Comparison of ENCODE assay signal across 10 mouse cellular contexts in genomic region chr8:83100041-83100440, GRCm38 (mm10).
DNase-seq lines count a peak whose midpoint lies in the region; ATAC-seq and TF ChIP-seq lines count a peak whose summit lies in the region.
"Had no signal": no experiment of that assay in that cellular context is flagged by ENCODE, and none has a peak within 500 bp of the region (broad histone marks: within the 10 kb centered on the region; RNA-seq: fewer than 3 reads in every experiment).

No protein-coding gene starts in this region.

- POLR2A ChIA-PET in Patski (lab: Charles Lee) = no interaction called here

- no peaks in the 10 kb centered on the region for H3K9me3 ChIP-seq in lung, postnatal 0 days (ENCODE audit: low read length)
- H3K9me3 ChIP-seq: G1E; neural tube, embryonic 12.5 days had no signal

- H3K27me3 ChIP-seq in cerebellum, adult 2 months (ENCODE audit: control insufficient read depth, insufficient read depth, low read length) = no peaks in the 10 kb centered on the region
- H3K27me3 ChIP-seq in Patski = no peaks in the 10 kb centered on the region
- H3K27me3 ChIP-seq in lung, postnatal 0 days (replicated peaks; ENCODE audit: insufficient read depth, low read length) = no peaks in the 10 kb centered on the region
- H3K27me3 ChIP-seq: neural tube, embryonic 12.5 days had no signal

- no peak overlapping the region for H3K27ac ChIP-seq in cerebellum, adult 2 months (ENCODE audit: insufficient read depth, low read length)
- no peak overlapping the region for H3K27ac ChIP-seq in lung, postnatal 0 days (ENCODE audit: low read length)
- H3K27ac ChIP-seq: neural tube, embryonic 12.5 days had no signal

- no peak overlapping the region for H3K4me3 ChIP-seq in cerebellum, adult 2 months (replicated peaks; ENCODE audit: insufficient read depth, low read depth, low read length)
- no peak overlapping the region for H3K4me3 ChIP-seq in lung, postnatal 0 days (ENCODE audit: low read depth, low read length)
- H3K4me3 ChIP-seq: neural tube, embryonic 12.5 days had no signal

- no peak for TF ChIP-seq EP300 in lung, postnatal 0 days (IDR thresholded peaks at IDR 0.05)

- in situ Hi-C loops in Patski (cut with MboI; ENCODE audit: low pct_unique_long_range_greater_than_20kb) = loop anchor here (5.0 to 10.0 kb wide), 4 partner anchors 67 to 357 kb away; partner anchors contain the start of genes Gm10645, Mgat4d, Scoc and Tbc1d9

- DNase-seq in cerebellum, adult 2 months = peak in 1 of 2 experiments; percentile 22
- peak; percentile 46 to 52 for DNase-seq in layer of hippocampus, postnatal 10 days (ENCODE audit: low spot score in 2 of 2)
- DNase-seq in layer of hippocampus, postnatal 36 days = no peak
- DNase-seq in Patski (ENCODE audit: low read depth, low spot score) = no peak
- DNase-seq in lung, postnatal 0 days (ENCODE audit: low spot score) = peak; percentile 60
- DNase-seq in ovary, postnatal 36 days (ENCODE audit: low spot score) = no peak
- DNase-seq in right cerebral cortex, postnatal 25 days = no peak

- H3K9ac ChIP-seq in lung, postnatal 0 days (replicated peaks; ENCODE audit: low read depth) = no peak overlapping the region
- H3K9ac ChIP-seq: neural tube, embryonic 12.5 days had no signal

- H3K36me3 ChIP-seq in lung, postnatal 0 days (ENCODE audit: insufficient read depth, low read length) = no peaks in the 10 kb centered on the region
- H3K36me3 ChIP-seq: G1E; neural tube, embryonic 12.5 days had no signal

- TF ChIP-seq POLR2A in cerebellum, adult 2 months (IDR thresholded peaks at IDR 0.05; ENCODE audit: borderline replicate concordance, insufficient read depth, low read length) = no peak

- no peaks in the 10 kb centered on the region for H3K4me1 ChIP-seq in cerebellum, adult 2 months (ENCODE audit: control insufficient read depth, insufficient read depth, low read length)
- no peaks in the 10 kb centered on the region for H3K4me1 ChIP-seq in lung, postnatal 0 days (ENCODE audit: insufficient read depth, low read depth, low read length)
- H3K4me1 ChIP-seq: neural tube, embryonic 12.5 days had no signal

- peak; percentile 16; the same call in 1 of the 2 replicates for TF ChIP-seq CTCF in cerebellum, adult 2 months (IDR thresholded peaks at IDR 0.05; ENCODE audit: borderline replicate concordance, insufficient read depth, low read depth, low read length)
- peak; percentile 68 for TF ChIP-seq CTCF in Patski (IDR thresholded peaks at IDR 0.05)
- peak; percentile 70 for TF ChIP-seq CTCF in lung, postnatal 0 days (IDR thresholded peaks at IDR 0.05)

- WGBS in cerebellum, adult 2 months = 51% methylated on average over 1 of the region's 1 CpGs
- WGBS in lung, postnatal 0 days = 30% methylated on average over 1 of the region's 1 CpGs

- CTCF ChIA-PET in Patski (lab: Charles Lee) = no interaction called here

- ATAC-seq in cerebellum, adult (ENCODE audit: insufficient number of reproducible peaks, low FRiP score, low TSS enrichment) = no peak
- no peak for ATAC-seq in Patski
- no peak for ATAC-seq in lung, postnatal 0 days

- no peak overlapping the region for H3K4me2 ChIP-seq in lung, postnatal 0 days (replicated peaks; ENCODE audit: low read depth, low read length)
- H3K4me2 ChIP-seq: neural tube, embryonic 12.5 days had no signal

Comparison
In these comparisons a context has a peak if more than half of its experiments do, and no peak if none do; other contexts are left out.
1. DNase-seq: peak in layer of hippocampus, postnatal 10 days (2 of 2) and lung, postnatal 0 days (single experiment); none in layer of hippocampus, postnatal 36 days (0 of 2), Patski (single experiment), ovary, postnatal 36 days (single experiment) and right cerebral cortex, postnatal 25 days (single experiment).
2. CTCF ChIP-seq: peak in every context shown above with its lines; median percentile 70 in lung, postnatal 0 days; 68 in Patski; 16 in cerebellum, adult 2 months.